11 mouse cellular contexts compared by ENCODE assay signal in genomic region chr14:45477651-45478050, GRCm38 (mm10). TPM values are rescaled to one million over a fixed set of nuclear protein-coding genes. Genes with fewer than 3 reads are reported as not detected.
A peak's percentile ranks its signal among the peaks of the same experiment; 100 is the strongest.
DNase-seq lines count a peak whose midpoint lies in the region; ATAC-seq and TF ChIP-seq lines count a peak whose summit lies in the region.
"Had no signal": no experiment of that assay in that cellular context is flagged by ENCODE, and none has a peak within 500 bp of the region (broad histone marks: within the 10 kb centered on the region; RNA-seq: fewer than 3 reads in every experiment).

No protein-coding gene starts in this region.

- no peaks in the 10 kb centered on the region for H3K79me3 ChIP-seq in C2C12 (ENCODE audit: low read depth)

- no peak overlapping the region for H3ac ChIP-seq in C2C12 (ENCODE audit: control insufficient read depth, insufficient read length, low read depth)

- H3K9ac ChIP-seq in liver, embryonic 14.5 days (replicated peaks): no peak overlapping the region
- H3K9ac ChIP-seq in hindbrain, embryonic 14.5 days: no peak overlapping the region
- H3K9ac ChIP-seq in midbrain, embryonic 14.5 days (replicated peaks; ENCODE audit: low read length): no peak overlapping the region
- H3K9ac ChIP-seq in hindbrain, embryonic 11.5 days (ENCODE audit: low read depth, low read length): no peak overlapping the region
- H3K9ac ChIP-seq: hindbrain, embryonic 13.5 days; limb, embryonic 15.5 days had no signal

- H3K4me1 ChIP-seq in liver, embryonic 14.5 days (replicated peaks; ENCODE audit: control insufficient read depth in 2 of 2, insufficient read depth in 2 of 2, low read length in 1 of 2): peaks cover 0 to 12% of the 10 kb centered on the region in 2 experiments; a peak in 2 of 4 replicates
- no peaks in the 10 kb centered on the region for H3K4me1 ChIP-seq in hindbrain, embryonic 14.5 days (replicated peaks; ENCODE audit: control insufficient read depth, insufficient read depth, low read length)
- H3K4me1 ChIP-seq in midbrain, embryonic 14.5 days (ENCODE audit: control insufficient read depth, insufficient read depth, low read length): no peaks in the 10 kb centered on the region
- no peaks in the 10 kb centered on the region for H3K4me1 ChIP-seq in hindbrain, embryonic 11.5 days (replicated peaks; ENCODE audit: control insufficient read depth, insufficient read depth, low read length)
- H3K4me1 ChIP-seq: limb, embryonic 15.5 days had no signal

- no peaks in the 10 kb centered on the region for H3K9me3 ChIP-seq in liver, embryonic 14.5 days (ENCODE audit: control insufficient read depth, low read length)
- no peaks in the 10 kb centered on the region for H3K9me3 ChIP-seq in hindbrain, embryonic 14.5 days (ENCODE audit: control insufficient read depth, low read length)
- H3K9me3 ChIP-seq in midbrain, embryonic 14.5 days (ENCODE audit: control insufficient read depth, low read length): no peaks in the 10 kb centered on the region
- H3K9me3 ChIP-seq in hindbrain, embryonic 11.5 days (ENCODE audit: control insufficient read depth, low read length): no peaks in the 10 kb centered on the region
- H3K9me3 ChIP-seq: G1E; hindbrain, embryonic 13.5 days; limb, embryonic 15.5 days had no signal

- DNase-seq in adrenal gland, adult 8-10 months: peak; percentile 64
- DNase-seq in heart, postnatal 4 days: peak; percentile 48
- DNase-seq in liver, embryonic 14.5 days (ENCODE audit: low read depth in 3 of 3, low spot score in 3 of 3): peak in 2 of 3 experiments; percentile 10 to 20
- DNase-seq in right cerebral cortex, postnatal 36 days (ENCODE audit: low spot score in 2 of 2): no peak
- no peak for DNase-seq in hindbrain, embryonic 14.5 days (ENCODE audit: low spot score)
- no peak for DNase-seq in midbrain, embryonic 14.5 days
- no peak for DNase-seq in hindbrain, embryonic 11.5 days (ENCODE audit: low spot score)

- peaks cover 51% of the 10 kb centered on the region for H3K36me3 ChIP-seq in C2C12 (ENCODE audit: control insufficient read depth, insufficient read depth)
- H3K36me3 ChIP-seq in liver, embryonic 14.5 days (replicated peaks; ENCODE audit: control insufficient read depth, insufficient read depth, low read depth): no peaks in the 10 kb centered on the region
- H3K36me3 ChIP-seq in hindbrain, embryonic 14.5 days (replicated peaks; ENCODE audit: control insufficient read depth, insufficient read depth): peaks cover 40% of the 10 kb centered on the region
- H3K36me3 ChIP-seq in midbrain, embryonic 14.5 days (ENCODE audit: control insufficient read depth, insufficient read depth, low read length): peaks cover 26% of the 10 kb centered on the region
- no peaks in the 10 kb centered on the region for H3K36me3 ChIP-seq in hindbrain, embryonic 11.5 days (ENCODE audit: control insufficient read depth, insufficient read depth, low read length)
- H3K36me3 ChIP-seq: G1E had no signal

- no peak overlapping the region for H3K4me2 ChIP-seq in liver, embryonic 14.5 days (ENCODE audit: low read depth)
- no peak overlapping the region for H3K4me2 ChIP-seq in hindbrain, embryonic 14.5 days (replicated peaks)
- H3K4me2 ChIP-seq in midbrain, embryonic 14.5 days (ENCODE audit: low read length): no peak overlapping the region
- no peak overlapping the region for H3K4me2 ChIP-seq in hindbrain, embryonic 11.5 days (replicated peaks; ENCODE audit: low read depth, low read length)
- H3K4me2 ChIP-seq: hindbrain, embryonic 13.5 days; limb, embryonic 15.5 days had no signal

- no peak overlapping the region for H3K4me3 ChIP-seq in C2C12 (ENCODE audit: insufficient read depth, poor library complexity, severe bottlenecking)
- H3K4me3 ChIP-seq in liver, embryonic 14.5 days (ENCODE audit: insufficient read depth in 1 of 2, low read depth in 2 of 2, low read length in 2 of 2): no peak overlapping the region
- no peak overlapping the region for H3K4me3 ChIP-seq in hindbrain, embryonic 14.5 days (replicated peaks; ENCODE audit: low read length)
- no peak overlapping the region for H3K4me3 ChIP-seq in midbrain, embryonic 14.5 days (replicated peaks; ENCODE audit: low read depth, low read length)
- no peak overlapping the region for H3K4me3 ChIP-seq in hindbrain, embryonic 11.5 days (ENCODE audit: low read depth, low read length)
- H3K4me3 ChIP-seq: hindbrain, embryonic 13.5 days; limb, embryonic 15.5 days had no signal

- TF ChIP-seq EP300 in liver, embryonic 14.5 days (IDR thresholded peaks at IDR 0.05; ENCODE audit: low read depth): no peak

- no peaks in the 10 kb centered on the region for H3K79me2 ChIP-seq in C2C12 (ENCODE audit: control insufficient read depth, insufficient read depth)

- 42% methylated on average over 8 of the region's 8 CpGs for WGBS in liver, embryonic 14.5 days (ENCODE audit: insufficient replicate concordance)
- WGBS in hindbrain, embryonic 14.5 days: 56% methylated on average over 8 of the region's 8 CpGs
- WGBS in midbrain, embryonic 14.5 days: 72% methylated on average over 8 of the region's 8 CpGs
- 48% methylated on average over 8 of the region's 8 CpGs for WGBS in hindbrain, embryonic 11.5 days

- peak; percentile 43; the same call in 1 of the 2 replicates for ATAC-seq in liver, embryonic 14.5 days (ENCODE audit: insufficient read depth)
- ATAC-seq in hindbrain, embryonic 14.5 days (ENCODE audit: low FRiP score): no peak
- ATAC-seq in midbrain, embryonic 14.5 days (ENCODE audit: low FRiP score, low TSS enrichment): no peak
- no peak for ATAC-seq in hindbrain, embryonic 11.5 days (ENCODE audit: low FRiP score)

- no peak overlapping the region for H3K27ac ChIP-seq in liver, embryonic 14.5 days
- H3K27ac ChIP-seq in hindbrain, embryonic 14.5 days: no peak overlapping the region
- H3K27ac ChIP-seq in midbrain, embryonic 14.5 days (replicated peaks; ENCODE audit: low read depth, low read length): no peak overlapping the region
- H3K27ac ChIP-seq in hindbrain, embryonic 11.5 days (ENCODE audit: low read depth, low read length): no peak overlapping the region
- H3K27ac ChIP-seq: hindbrain, embryonic 13.5 days; limb, embryonic 15.5 days had no signal

- no peaks in the 10 kb centered on the region for H3K27me3 ChIP-seq in C2C12 (ENCODE audit: control insufficient read depth, insufficient read depth, insufficient read length)
- no peaks in the 10 kb centered on the region for H3K27me3 ChIP-seq in liver, embryonic 14.5 days (ENCODE audit: control insufficient read depth, insufficient read depth, low read length)
- H3K27me3 ChIP-seq in hindbrain, embryonic 14.5 days (ENCODE audit: control insufficient read depth, insufficient read depth, low read length): no peaks in the 10 kb centered on the region
- H3K27me3 ChIP-seq in midbrain, embryonic 14.5 days (ENCODE audit: control insufficient read depth, insufficient read depth, low read length): no peaks in the 10 kb centered on the region
- H3K27me3 ChIP-seq in hindbrain, embryonic 11.5 days (ENCODE audit: control insufficient read depth, insufficient read depth, low read length): no peaks in the 10 kb centered on the region
- H3K27me3 ChIP-seq: hindbrain, embryonic 13.5 days; limb, embryonic 15.5 days had no signal

- no peak for TF ChIP-seq CTCF in C2C12 (IDR thresholded peaks at IDR 0.05; ENCODE audit: control insufficient read depth, insufficient read depth, insufficient read length)
- no peak for TF ChIP-seq CTCF in liver, embryonic 14.5 days (IDR thresholded peaks at IDR 0.05; ENCODE audit: low read depth)

TF ChIP-seq in C2C12, 6 proteins besides CTCF, POLR2A, EP300 and RAD21:
- TF ChIP-seq USF1 (IDR thresholded peaks at IDR 0.05; ENCODE audit: low read depth) (no peak), CEBPB (IDR thresholded peaks at IDR 0.05; ENCODE audit: low read depth) (peak; percentile 68)

RNA-seq across cellular contexts. Expression of gene Fermt2, which starts 52.3 kb away (rescaled TPM):
- 40.9 TPM for polyA plus RNA-seq in C2C12 (2012; fragmentation: generic; extraction: Trizol)
- total RNA-seq in adrenal gland, adult 8-10 months (2022): 100 to 1,000 TPM in 2 of 4 experiments, 10 to 100 TPM in 2; 57.4 to 113 (median 98.9) TPM
- total RNA-seq in heart, postnatal 4 days (2021): 100 to 1,000 TPM; 311 to 341 TPM
- 10.1 and 13.6 TPM in 2 replicates for polyA plus RNA-seq in liver, embryonic 14.5 days (2012; rRNA removed)
- 23.8 and 25.5 TPM in 2 replicates for polyA plus RNA-seq in liver, embryonic 14.5 days (2014; fragmentation: Nextera tagmentation; extraction: Ambion mirVana)
- polyA plus RNA-seq in hindbrain, embryonic 14.5 days (2014; fragmentation: Nextera tagmentation; extraction: Ambion mirVana): 63.9 and 71.1 TPM in 2 replicates
- polyA plus RNA-seq in midbrain, embryonic 14.5 days (2014; fragmentation: Nextera tagmentation; extraction: Ambion mirVana): 49.1 and 63.8 TPM in 2 replicates
- 74.4 and 88.1 TPM in 2 replicates for polyA plus RNA-seq in hindbrain, embryonic 11.5 days (2014; fragmentation: Nextera tagmentation; extraction: Ambion mirVana)
- polyA plus RNA-seq: G1E had no signal

Comparison
In these comparisons a context has a peak if more than half of its experiments do, and no peak if none do; other contexts are left out.
1. DNase-seq: peak in adrenal gland, adult 8-10 months (single experiment), heart, postnatal 4 days (single experiment) and liver, embryonic 14.5 days (2 of 3); none in right cerebral cortex, postnatal 36 days (0 of 2), hindbrain, embryonic 14.5 days (single experiment), midbrain, embryonic 14.5 days (single experiment) and hindbrain, embryonic 11.5 days (single experiment).